Mouse (Mus musculus): ENCODE results near the gene Ccdc173. TPM values are rescaled to one million over a fixed set of nuclear protein-coding genes. Genes with fewer than 3 reads are reported as not detected.
A peak's percentile ranks its signal among the peaks of the same experiment; 100 is the strongest.

Ccdc173 gene
- total and polyA plus RNA-seq, 3 experiments = 1.3 to 3.9 (median 1.8) TPM

- no peak overlapping the region for H3K9ac ChIP-seq (ENCODE audit: insufficient read depth, low read depth)
- no peaks in the 10 kb centered on the region for H3K9me3 ChIP-seq (replicated peaks; ENCODE audit: low read length)
- DNase-seq (ENCODE audit: extremely low read depth) = no peak
- dilution Hi-C loops (cut with MboI; ENCODE audit: extremely low pct_ligation_motif_present, extremely low pct_unique_long_range_greater_than_20kb, low sequenced_read_pairs) (no loop called here), in situ Hi-C loops (cut with MboI; ENCODE audit: low pct_ligation_motif_present, low pct_unique_long_range_greater_than_20kb, low sequenced_read_pairs) (no loop called here)
- no peak overlapping the region; the same call in 1 of the 2 replicates for H3K27ac ChIP-seq (ENCODE audit: insufficient read depth, low read depth)
- H3K27me3 ChIP-seq (replicated peaks) = no peaks in the 10 kb centered on the region
- H3K79me2 ChIP-seq (replicated peaks; ENCODE audit: control insufficient read depth, extremely low read depth, insufficient read depth, poor library complexity, severe bottlenecking) = no peaks in the 10 kb centered on the region
- H3K4me2 ChIP-seq (ENCODE audit: insufficient read depth, low read depth, poor library complexity, severe bottlenecking) = no peak overlapping the region
- TF ChIP-seq ZNF384 (IDR thresholded peaks at IDR 0.05; ENCODE audit: low read depth, low read length) = peak; percentile 16; the same call in 1 of the 2 replicates
- no peak for TF ChIP-seq POLR2A (IDR thresholded peaks at IDR 0.05; ENCODE audit: low read depth, low read length)
- no peaks in the 10 kb centered on the region for H3K36me3 ChIP-seq (replicated peaks in 1 of 2; ENCODE audit: control insufficient read depth in 1 of 2, insufficient read depth in 1 of 2, low read length in 1 of 2)
- no peak overlapping the region for H3K4me3 ChIP-seq (replicated peaks in 1 of 3; ENCODE audit: low read depth in 2 of 3, low read length in 2 of 3, poor library complexity in 1 of 3)
- H3K4me1 ChIP-seq (ENCODE audit: control insufficient read depth in 1 of 2, insufficient read depth in 2 of 2) = 0 out of 4 replicates have a peak, but pooled peaks cover 0 to 3% of the 10 kb centered on the region in 2 experiments
Measured at GRCm38 (mm10) chr2:69837244-69837967, 48.0 kb upstream of the Ccdc173 start.

- no peak overlapping the region for H3K27ac ChIP-seq (ENCODE audit: insufficient read depth, low read depth)
- in situ Hi-C loops (cut with MboI; ENCODE audit: low pct_ligation_motif_present, low pct_unique_long_range_greater_than_20kb, low sequenced_read_pairs) = no loop called here
Measured at GRCm38 (mm10) chr2:69830116-69830515, 40.7 kb upstream of the Ccdc173 start.

GRCm38 (mm10) chr2:69829680-69830079 lies 40.3 kb upstream of the Ccdc173 start:
- dilution Hi-C loops (cut with MboI; ENCODE audit: extremely low pct_ligation_motif_present, extremely low pct_unique_long_range_greater_than_20kb, low sequenced_read_pairs) = no loop called here
- Histone ChIP-seq H3K4me1 (ENCODE audit: control insufficient read depth in 1 of 2, insufficient read depth in 2 of 2) (0 out of 4 replicates have a peak, but pooled peaks cover 0 to 3% of the 10 kb centered on the region in 2 experiments), H3K9ac (ENCODE audit: insufficient read depth, low read depth) (no peak overlapping the region), H3K27me3 (replicated peaks) (no peaks in the 10 kb centered on the region), H3K4me3 (replicated peaks in 1 of 3; ENCODE audit: low read depth in 2 of 3, low read length in 2 of 3, poor library complexity in 1 of 3) (no peak overlapping the region), H3K36me3 (replicated peaks in 1 of 2; ENCODE audit: control insufficient read depth in 1 of 2, insufficient read depth in 1 of 2, low read length in 1 of 2) (no peaks in the 10 kb centered on the region), H3K4me2 (ENCODE audit: insufficient read depth, low read depth, poor library complexity, severe bottlenecking) (no peak overlapping the region), H3K27ac (ENCODE audit: insufficient read depth, low read depth) (no peak overlapping the region), H3K79me2 (replicated peaks; ENCODE audit: control insufficient read depth, extremely low read depth, insufficient read depth, poor library complexity, severe bottlenecking) (no peaks in the 10 kb centered on the region), H3K9me3 (replicated peaks; ENCODE audit: low read length) (no peaks in the 10 kb centered on the region)
- DNase-seq (ENCODE audit: extremely low read depth) = no peak
- TF ChIP-seq JUND (conservative IDR thresholded peaks at IDR 0.05; ENCODE audit: low read depth, low read length) (no peak), MXI1 (IDR thresholded peaks at IDR 0.05; ENCODE audit: low read depth, low read length) (no peak), UBTF (IDR thresholded peaks at IDR 0.05; ENCODE audit: low read depth, low read length) (no peak), TBP (conservative IDR thresholded peaks at IDR 0.05; ENCODE audit: low read depth, low read length) (no peak), TCF12 (IDR thresholded peaks at IDR 0.05; ENCODE audit: low read depth, low read length) (no peak), SMC3 (IDR thresholded peaks at IDR 0.05; ENCODE audit: low read depth, low read length) (no peak), CHD2 (IDR thresholded peaks at IDR 0.05; ENCODE audit: low read length) (no peak), RAD21 (IDR thresholded peaks at IDR 0.05; ENCODE audit: low read depth, low read length) (no peak), BHLHE40 (IDR thresholded peaks at IDR 0.05; ENCODE audit: low read depth, low read length) (no peak), ZMIZ1 (IDR thresholded peaks at IDR 0.05; ENCODE audit: low read depth, low read length) (no peak), POLR2AphosphoS2 (IDR thresholded peaks at IDR 0.05; ENCODE audit: low read depth, low read length) (no peak), CTCF (conservative IDR thresholded peaks at IDR 0.05 in 1 of 2, IDR thresholded peaks at IDR 0.05 in 1 of 2; ENCODE audit: low read depth in 2 of 2, low read length in 2 of 2) (no peak), ZNF384 (IDR thresholded peaks at IDR 0.05; ENCODE audit: low read depth, low read length) (no peak), MYC (IDR thresholded peaks at IDR 0.05; ENCODE audit: low read depth, low read length) (no peak)
- in situ Hi-C loops (cut with MboI; ENCODE audit: low pct_ligation_motif_present, low pct_unique_long_range_greater_than_20kb, low sequenced_read_pairs) = no loop called here

More at GRCm38 (mm10) chr2:69830116-69830515, 40.7 kb upstream of the Ccdc173 start:
- no peaks in the 10 kb centered on the region for H3K36me3 ChIP-seq (replicated peaks in 1 of 2; ENCODE audit: control insufficient read depth in 1 of 2, insufficient read depth in 1 of 2, low read length in 1 of 2)
- no peak overlapping the region for H3K9ac ChIP-seq (ENCODE audit: insufficient read depth, low read depth)
- TF ChIP-seq JUN (IDR thresholded peaks at IDR 0.05; ENCODE audit: insufficient read depth, low read depth, low read length) (no peak), MAX (IDR thresholded peaks at IDR 0.05; ENCODE audit: low read length) (no peak), ZMIZ1 (IDR thresholded peaks at IDR 0.05; ENCODE audit: low read depth, low read length) (no peak), ZKSCAN1 (IDR thresholded peaks at IDR 0.05; ENCODE audit: borderline replicate concordance, low read depth, low read length) (no peak), ETS1 (conservative IDR thresholded peaks at IDR 0.05; ENCODE audit: low read depth, low read length) (no peak), MXI1 (IDR thresholded peaks at IDR 0.05; ENCODE audit: low read depth, low read length) (no peak), ZC3H11A (IDR thresholded peaks at IDR 0.05; ENCODE audit: low read depth, low read length) (no peak)
- H3K4me1 ChIP-seq (ENCODE audit: control insufficient read depth in 1 of 2, insufficient read depth in 2 of 2) = 0 out of 4 replicates have a peak, but pooled peaks cover 0 to 3% of the 10 kb centered on the region in 2 experiments
- H3K4me2 ChIP-seq (ENCODE audit: insufficient read depth, low read depth, poor library complexity, severe bottlenecking) = no peak overlapping the region
- dilution Hi-C loops (cut with MboI; ENCODE audit: extremely low pct_ligation_motif_present, extremely low pct_unique_long_range_greater_than_20kb, low sequenced_read_pairs) = no loop called here
- no peaks in the 10 kb centered on the region for H3K27me3 ChIP-seq (replicated peaks)
- no peaks in the 10 kb centered on the region for H3K9me3 ChIP-seq (replicated peaks; ENCODE audit: low read length)
- H3K4me3 ChIP-seq (replicated peaks in 1 of 3; ENCODE audit: low read depth in 2 of 3, low read length in 2 of 3, poor library complexity in 1 of 3) = no peak overlapping the region
- H3K79me2 ChIP-seq (replicated peaks; ENCODE audit: control insufficient read depth, extremely low read depth, insufficient read depth, poor library complexity, severe bottlenecking) = no peaks in the 10 kb centered on the region
- no peak for DNase-seq (ENCODE audit: extremely low read depth)

All from CH12.LX (cell line).